Mouse (Mus musculus): ENCODE results near the gene Gprc5b. TPM values are rescaled to one million over a fixed set of nuclear protein-coding genes. Genes with fewer than 3 reads are reported as not detected.

Gprc5b gene
- polyA plus RNA-seq, 1 experiment from 2014 or later, result 8.4 TPM

Other genes with a start within 250 kb of the Gprc5b start
- 3.8 and 4.5 TPM in 2 replicates for gene Iqck, start 139.5 kb downstream of the Gprc5b start, polyA plus RNA-seq (2015; fragmentation: Nextera tagmentation; extraction: Ambion mirVana)
- 53.2 and 59.1 TPM in 2 replicates for gene Knop1, start 139.0 kb downstream of the Gprc5b start, polyA plus RNA-seq (2015; fragmentation: Nextera tagmentation; extraction: Ambion mirVana)
- gene Gpr139, start 189.4 kb upstream of the Gprc5b start, polyA plus RNA-seq (2015; fragmentation: Nextera tagmentation; extraction: Ambion mirVana), result 12.0 and 13.7 TPM in 2 replicates